Mouse (Mus musculus) E14TG2a.4 (cell line): ENCODE data around the gene Pax3.

Experiments used
- CTCF ChIP-seq: conservative IDR thresholded peaks from 2 replicates; pipeline ENCODE4 v1.5.1; 2014; ENCODE audit warnings: low read length
- NANOG ChIP-seq: IDR thresholded peaks from 2 replicates; pipeline ENCODE4 v1.6.1; 2014; ENCODE audit warnings: borderline replicate concordance, low read length, mixed read lengths
- POU5F1 ChIP-seq: IDR thresholded peaks from 2 replicates; pipeline ENCODE4 v1.6.1; 2014; ENCODE audit warnings: low read length, borderline replicate concordance

GRCm38 (mm10) chr1:78187788-78188173 is 9.2 kb downstream of the Pax3 start:
- TF ChIP-seq CTCF (no peak), POU5F1 (no peak), NANOG (no peak)
